Mouse (Mus musculus) erythroblast, embryonic 14.5 days (primary cell): ENCODE measurements at regions not wholly inside any gene's neighbourhood (a gene's known extent, or its start where the extent isn't known, plus 50 kb on each side); places are given as distances from the start of the nearest gene placed in this dataset.

Experiments used
- GATA1 ChIP-seq: IDR thresholded peaks from 2 replicates; pipeline ENCODE4 v1.6.1; 2012; ENCODE audit warnings: low read length, inconsistent platforms, mixed read lengths
- TAL1 ChIP-seq: IDR thresholded peaks from 3 replicates; pipeline ENCODE4 v1.6.1; 2012; ENCODE audit warnings: low read length, inconsistent platforms, mixed read lengths

- TF ChIP-seq GATA1 (no peak), TAL1 (no peak)
These were observed 291.4 kb upstream of the Zmiz1 start for GRCm38 (mm10) chr14:25167604-25168003.
